Mouse (Mus musculus): Measurements from ENCODE around the gene Olfr1339.

Olfr1339 gene

GRCm38 (mm10) chr4:118731875-118732274 is at the start of gene Olfr1339:
TSS of gene Olfr1339 (plus strand) at chr4:118732175.
- DNase-seq (ENCODE audit: low read depth, low spot score): no peak

- DNase-seq (ENCODE audit: low read depth, low spot score): peak; percentile 83
Measured at GRCm38 (mm10) chr4:118687086-118687485, 44.9 kb upstream of the Olfr1339 start.

GRCm38 (mm10) chr4:118692412-118692973 is 39.5 kb upstream of the Olfr1339 start, which contains the start of gene Olfr1342:
TSS of gene Olfr1342 (minus strand) at chr4:118692756.
- DNase-seq (ENCODE audit: low read depth, low spot score): no peak

GRCm38 (mm10) chr4:118693812-118694211 is 38.2 kb upstream of the Olfr1339 start:
- no peak for DNase-seq (ENCODE audit: low read depth, low spot score)

GRCm38 (mm10) chr4:118703223-118703622 is 28.8 kb upstream of the Olfr1339 start, which contains the start of gene Olfr1341:
TSS of gene Olfr1341 (plus strand) at chr4:118703523.
- DNase-seq (ENCODE audit: low read depth, low spot score): no peak

GRCm38 (mm10) chr4:118708086-118708485 is 23.9 kb upstream of the Olfr1339 start:
- DNase-seq (ENCODE audit: low read depth, low spot score): no peak

- peak; percentile 85 for DNase-seq (ENCODE audit: low read depth, low spot score)
Measured at GRCm38 (mm10) chr4:118711656-118712055, 20.3 kb upstream of the Olfr1339 start.

GRCm38 (mm10) chr4:118719838-118720237 is 12.1 kb upstream of the Olfr1339 start, which contains the start of gene Olfr1340:
TSS of gene Olfr1340 (plus strand) at chr4:118720138.
- no peak for DNase-seq (ENCODE audit: low read depth, low spot score)

GRCm38 (mm10) chr4:118721742-118722483 is 10.1 kb upstream of the Olfr1339 start:
- DNase-seq (ENCODE audit: low read depth, low spot score): peak; percentile 58

- no peak for DNase-seq (ENCODE audit: low read depth, low spot score)
Measured at GRCm38 (mm10) chr4:118739574-118739973, 7.6 kb downstream of the Olfr1339 start.

- DNase-seq (ENCODE audit: low read depth, low spot score): peak; percentile 98
Measured at GRCm38 (mm10) chr4:118740988-118741698, 9.2 kb downstream of the Olfr1339 start.

- DNase-seq (ENCODE audit: low read depth, low spot score): no peak
Measured at GRCm38 (mm10) chr4:118741881-118742280, 9.9 kb downstream of the Olfr1339 start.

GRCm38 (mm10) chr4:118758637-118759036 is 26.7 kb downstream of the Olfr1339 start, which contains the start of gene Olfr1338:
TSS of gene Olfr1338 (minus strand) at chr4:118758737.
- no peak for DNase-seq (ENCODE audit: low read depth, low spot score)

GRCm38 (mm10) chr4:118782486-118782885 is 50.5 kb downstream of the Olfr1339 start, which contains the start of gene Olfr1337:
TSS of gene Olfr1337 (minus strand) at chr4:118782586.
- DNase-seq (ENCODE audit: low read depth, low spot score): no peak

Measured in ZHBTc4 (cell line).